Mouse (Mus musculus) heart, embryonic 11.5 days (tissue): ENCODE measurements at regions not wholly inside any gene's neighbourhood (a gene's known extent, or its start where the extent isn't known, plus 50 kb on each side); places are given as distances from the start of the nearest gene placed in this dataset.
A peak's percentile ranks its signal among the peaks of the same experiment; 100 is the strongest.

Source experiments
- ATAC-seq: fragments of 200-750 bp; cut with Nextera tagmentation; replicated peaks from 2 replicates; pipeline ENCODE4 v1.8.0; 2017; ENCODE audit warnings: moderate library complexity; ENCODE audit not compliant: insufficient number of reproducible peaks, low FRiP score, low TSS enrichment
- H3K27ac ChIP-seq: fragments of 300-500 bp; sonication (generic); 2 replicates; pipeline ENCODE4 v1.5.1; 2014; ENCODE audit warnings: mild to moderate bottlenecking, low read depth, low read length
- H3K27me3 ChIP-seq: fragments of 300-500 bp; sonication (generic); 2 replicates; pipeline ENCODE4 v1.6.1; 2014; ENCODE audit warnings: mild to moderate bottlenecking, low read length, mixed read lengths; ENCODE audit not compliant: control insufficient read depth, insufficient read depth
- H3K36me3 ChIP-seq: fragments of 300-500 bp; sonication (generic); 2 replicates; pipeline ENCODE4 v1.6.1; 2014; ENCODE audit warnings: mild to moderate bottlenecking, low read length, moderate library complexity, mixed read lengths; ENCODE audit not compliant: control insufficient read depth, insufficient read depth
- H3K4me1 ChIP-seq: fragments of 300-500 bp; sonication (generic); 2 replicates; pipeline ENCODE4 v1.6.1; 2014; ENCODE audit warnings: low read length; ENCODE audit not compliant: control insufficient read depth, insufficient read depth
- H3K4me2 ChIP-seq: fragments of 300-500 bp; sonication (generic); 2 replicates; pipeline ENCODE4 v1.6.1; 2014; ENCODE audit warnings: mild to moderate bottlenecking, moderate library complexity
- H3K4me3 ChIP-seq: fragments of 300-500 bp; sonication (generic); 2 replicates; pipeline ENCODE4 v1.5.1; 2014; ENCODE audit warnings: low read depth, low read length
- H3K9ac ChIP-seq: fragments of 300-500 bp; sonication (generic); 2 replicates; pipeline ENCODE4 v1.6.1; 2014; ENCODE audit warnings: mild to moderate bottlenecking, low read depth, low read length, moderate library complexity
- H3K9me3 ChIP-seq: fragments of 300-500 bp; sonication (generic); replicated peaks from 2 replicates; pipeline ENCODE4 v1.6.1; 2016; ENCODE audit warnings: low read length; ENCODE audit not compliant: control insufficient read depth
- WGBS: fragments of 180-500 bp; shearing (Covaris S2); extraction: QIAGEN DNeasy Blood & Tissue Kit; methylation state at CpG from one replicate; pipeline ENCODE4 v1.1.7; 2014; ENCODE audit not compliant: insufficient replicate concordance; 5-methylcytosine and 5-hydroxymethylcytosine counted together

DNA sequence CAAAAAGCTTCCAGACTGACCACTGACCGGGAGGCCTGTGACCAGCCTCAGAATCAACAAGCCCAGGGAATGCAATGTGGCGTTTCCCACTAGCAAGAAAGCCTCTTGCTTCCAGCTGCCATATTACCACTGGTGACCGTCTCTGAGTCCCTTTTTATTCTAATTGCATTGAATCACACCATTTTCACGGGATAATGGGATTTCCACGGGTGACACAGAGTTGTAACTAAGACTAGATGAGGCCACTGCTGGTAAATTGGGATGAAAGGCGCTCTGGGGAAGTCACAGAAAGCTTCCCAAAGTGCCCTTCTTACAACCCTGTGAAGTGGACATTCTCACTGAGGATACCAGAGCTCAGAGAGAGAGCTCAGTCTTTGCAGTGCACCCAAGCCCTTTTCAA, 107.4 kb downstream of the Mrm1 start:
- H3K36me3 ChIP-seq = no peaks in the 10 kb centered on the region
- H3K4me2 ChIP-seq = no peak overlapping the region
- H3K9ac ChIP-seq = no peak overlapping the region
- no peak overlapping the region for H3K27ac ChIP-seq
- no peaks in the 10 kb centered on the region for H3K9me3 ChIP-seq
- peaks cover 10% of the 10 kb centered on the region for H3K27me3 ChIP-seq
- no peaks in the 10 kb centered on the region for H3K4me1 ChIP-seq
- H3K4me3 ChIP-seq = no peak overlapping the region
- ATAC-seq = no peak
- WGBS = 48% methylated on average over 6 of the region's 6 CpGs

DNA sequence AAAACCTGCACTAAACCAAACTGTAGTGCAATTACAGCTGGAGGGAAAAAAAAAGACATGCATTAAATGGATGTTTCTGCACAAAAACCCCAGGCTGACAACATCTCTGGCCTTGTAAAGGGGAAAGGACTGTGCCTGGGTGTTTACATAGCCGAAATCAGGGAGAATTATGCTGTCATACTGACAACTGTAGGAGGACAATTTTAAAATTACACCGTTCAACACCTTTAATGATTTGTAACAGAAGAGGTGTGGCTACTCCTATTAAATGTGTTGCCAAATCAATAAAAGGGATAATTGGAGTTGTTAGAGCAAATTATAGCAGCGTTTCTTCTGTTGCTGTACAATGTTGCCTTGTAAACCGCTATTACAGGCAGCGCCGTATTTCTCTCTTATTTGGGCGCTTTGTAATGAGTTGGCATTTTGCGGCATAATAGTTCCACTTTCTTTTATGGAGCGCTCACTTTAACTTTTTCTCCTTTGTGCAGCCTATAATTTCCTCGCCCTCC, 111.0 kb downstream of the Mrm1 start:
- H3K4me3 ChIP-seq = no peak overlapping the region
- no peaks in the 10 kb centered on the region for H3K36me3 ChIP-seq
- H3K4me1 ChIP-seq = no peaks in the 10 kb centered on the region
- 78% methylated on average over 10 of the region's 10 CpGs for WGBS
- no peak for ATAC-seq
- H3K9me3 ChIP-seq = no peaks in the 10 kb centered on the region
- no peak overlapping the region for H3K27ac ChIP-seq
- H3K9ac ChIP-seq = no peak overlapping the region
- H3K27me3 ChIP-seq = peaks cover 12% of the 10 kb centered on the region
- no peak overlapping the region for H3K4me2 ChIP-seq

DNA sequence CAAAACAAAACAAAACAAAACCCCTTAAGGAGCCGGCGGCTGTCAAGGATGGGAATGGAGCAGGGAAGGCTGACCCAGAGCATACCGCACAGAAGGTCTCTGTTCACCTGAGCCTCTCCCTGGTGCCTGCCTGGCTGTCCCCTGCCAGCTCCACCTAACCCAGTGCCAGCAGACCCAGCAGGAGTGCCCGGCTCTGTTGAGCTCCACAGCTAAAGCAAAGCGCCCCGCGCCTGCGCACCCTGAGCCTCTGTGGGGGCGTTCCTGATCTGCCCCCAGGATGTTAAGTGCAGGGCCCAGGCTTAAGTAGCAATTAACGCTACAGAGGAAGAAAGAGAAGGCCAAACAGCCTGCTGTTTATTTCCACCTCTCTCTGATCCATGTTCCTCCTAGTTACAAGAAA, 111.5 kb downstream of the Mrm1 start:
- Histone ChIP-seq H3K4me2 (no peak overlapping the region), H3K27me3 (peaks cover 12% of the 10 kb centered on the region)
- WGBS = 16% methylated on average over 10 of the region's 10 CpGs

DNA sequence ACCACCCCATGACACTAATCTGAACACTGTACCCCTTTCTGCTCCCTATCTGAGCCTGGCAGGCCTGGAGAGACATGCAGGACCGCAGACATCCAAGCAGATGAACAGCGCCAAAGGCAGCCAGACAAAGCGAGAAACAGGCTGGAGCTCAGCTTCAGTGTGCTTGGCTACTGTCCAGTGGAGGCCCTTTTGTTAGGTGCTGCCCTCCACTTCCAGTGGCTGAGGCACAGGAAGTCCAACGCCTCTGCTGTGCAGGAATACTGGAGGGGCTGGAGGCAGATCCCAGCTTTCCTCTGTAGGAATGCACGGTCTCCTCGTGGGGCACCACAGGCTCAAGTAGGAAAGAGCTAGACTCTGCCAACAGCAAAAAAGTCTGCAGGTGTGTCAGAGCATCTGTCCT, 112.6 kb downstream of the Mrm1 start:
- peaks cover 4% of the 10 kb centered on the region; the same call in 1 of the 2 replicates for H3K27me3 ChIP-seq
- whole genome bisulfite sequencing = 40% methylated on average over 6 of the region's 6 CpGs

More for the DNA sequence above, 111.5 kb downstream of the Mrm1 start:
- no peak for ATAC-seq
- Histone ChIP-seq H3K9ac (no peak overlapping the region), H3K36me3 (no peaks in the 10 kb centered on the region), H3K4me3 (no peak overlapping the region), H3K4me1 (no peaks in the 10 kb centered on the region), H3K9me3 (no peaks in the 10 kb centered on the region), H3K27ac (no peak overlapping the region)

DNA sequence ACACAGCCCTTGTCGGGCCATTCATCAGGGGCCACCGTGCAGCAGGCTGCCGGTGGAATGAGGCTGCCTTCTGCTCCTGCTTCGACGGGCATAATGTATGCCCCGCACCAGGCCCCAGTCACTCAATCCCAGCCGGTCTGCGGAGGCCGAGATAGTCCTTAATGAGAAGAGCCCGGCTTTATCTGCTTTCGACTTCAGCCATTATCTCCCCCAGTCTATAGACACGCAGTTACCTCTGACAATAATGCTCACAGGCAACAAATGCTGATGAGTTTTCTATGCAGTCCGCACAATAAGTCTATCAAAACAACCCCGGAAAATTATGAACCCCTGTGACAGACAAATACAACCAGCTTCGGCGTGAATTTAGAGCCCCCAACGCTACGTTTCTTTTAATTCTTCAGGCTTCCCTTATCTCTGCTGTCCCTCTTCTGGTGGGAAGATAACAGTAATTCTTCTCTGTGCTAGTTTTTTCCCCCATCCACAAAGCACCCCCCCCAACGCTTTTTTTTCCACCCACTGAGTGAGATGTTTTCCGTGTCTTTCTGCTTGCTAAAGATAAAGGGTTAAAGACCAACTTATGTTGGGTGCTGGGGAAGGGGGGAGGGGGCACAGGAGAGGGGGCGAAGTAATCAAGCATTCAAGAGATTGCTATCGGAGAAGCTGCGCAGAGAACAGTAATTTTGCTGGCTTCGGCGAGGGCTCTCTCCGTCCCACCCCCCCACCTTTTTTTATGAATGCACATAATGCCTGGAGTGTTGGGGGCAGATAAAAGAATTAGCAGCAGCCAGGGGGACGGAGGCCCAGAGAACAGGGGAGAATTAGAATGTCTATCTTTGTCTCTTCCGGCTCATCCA, 117.8 kb downstream of the Mrm1 start:
- Histone ChIP-seq H3K27me3 (peaks cover 13% of the 10 kb centered on the region; the same call in 1 of the 2 replicates), H3K36me3 (no peaks in the 10 kb centered on the region), H3K27ac (no peak overlapping the region), H3K9ac (peak overlapping the region; percentile 44; the same call in 1 of the 2 replicates), H3K4me3 (no peak overlapping the region), H3K4me1 (peaks cover 10% of the 10 kb centered on the region; the same call in 1 of the 2 replicates), H3K4me2 (peak overlapping the region; percentile 60), H3K9me3 (no peaks in the 10 kb centered on the region)
- whole genome bisulfite sequencing = 2% methylated on average over 28 of the region's 28 CpGs
- ATAC-seq = no peak

More for the DNA sequence above, 112.6 kb downstream of the Mrm1 start:
- H3K27ac ChIP-seq = no peak overlapping the region
- no peak overlapping the region for H3K4me3 ChIP-seq
- H3K4me2 ChIP-seq = no peak overlapping the region
- H3K9me3 ChIP-seq = no peaks in the 10 kb centered on the region
- peaks cover 4% of the 10 kb centered on the region; the same call in 1 of the 2 replicates for H3K4me1 ChIP-seq
- no peak for ATAC-seq
- H3K9ac ChIP-seq = no peak overlapping the region
- H3K36me3 ChIP-seq = no peaks in the 10 kb centered on the region

DNA sequence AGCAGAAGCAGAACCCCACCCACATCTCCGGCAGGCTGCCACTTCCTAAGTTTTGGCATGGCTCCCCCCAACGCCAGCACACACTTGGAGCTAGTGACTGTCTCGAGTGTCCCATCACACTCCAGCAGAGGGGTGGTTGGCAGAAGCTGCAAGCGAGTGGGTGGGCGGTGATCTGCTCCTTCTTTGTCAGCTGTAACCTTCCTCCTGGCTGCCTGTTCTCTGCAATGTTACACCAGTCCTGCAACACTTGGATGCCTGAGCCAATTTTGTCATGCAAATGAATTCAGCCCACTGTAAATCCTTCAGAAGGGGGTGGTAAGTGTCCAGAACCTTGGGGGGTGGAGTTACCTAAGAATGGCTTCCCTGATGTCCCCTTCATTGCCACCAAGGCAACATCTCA, 121.8 kb downstream of the Mrm1 start:
- no peak overlapping the region for H3K4me2 ChIP-seq
- H3K27me3 ChIP-seq = peaks cover 25% of the 10 kb centered on the region
- 39% methylated on average over 5 of the region's 5 CpGs for WGBS
- H3K4me1 ChIP-seq = peaks cover 15% of the 10 kb centered on the region
- no peak for ATAC-seq
- no peak overlapping the region for H3K4me3 ChIP-seq
- H3K27ac ChIP-seq = no peak overlapping the region
- no peak overlapping the region for H3K9ac ChIP-seq
- no peaks in the 10 kb centered on the region for H3K36me3 ChIP-seq
- H3K9me3 ChIP-seq = no peaks in the 10 kb centered on the region

DNA sequence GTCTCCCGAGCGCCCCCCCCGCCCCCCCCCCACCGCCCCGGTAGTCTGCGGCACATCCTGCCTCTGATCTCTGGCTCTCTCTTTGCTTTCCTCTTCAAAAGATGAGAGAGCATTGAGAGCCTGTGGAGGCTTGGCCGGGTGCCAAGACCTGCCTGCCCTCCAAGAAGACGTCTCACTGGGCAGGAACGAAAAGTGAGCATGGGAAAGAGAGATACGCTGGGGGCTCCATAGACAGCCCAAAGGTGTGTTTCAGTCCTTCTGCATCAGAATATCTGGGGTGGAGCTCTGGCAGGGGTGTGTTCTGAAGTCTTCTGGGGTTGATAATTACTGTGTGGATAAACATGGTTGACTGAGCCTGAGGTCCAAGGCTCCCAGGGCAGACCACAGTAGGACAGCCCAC, 126.7 kb downstream of the Mrm1 start:
- no peaks in the 10 kb centered on the region for H3K36me3 ChIP-seq
- H3K27me3 ChIP-seq = peaks cover 12% of the 10 kb centered on the region
- peaks cover 8% of the 10 kb centered on the region for H3K4me1 ChIP-seq
- H3K9me3 ChIP-seq = no peaks in the 10 kb centered on the region
- no peak overlapping the region; the same call in 1 of the 2 replicates for H3K4me2 ChIP-seq
- H3K4me3 ChIP-seq = no peak overlapping the region
- 11% methylated on average over 10 of the region's 10 CpGs for WGBS
- no peak for ATAC-seq
- no peak overlapping the region for H3K27ac ChIP-seq
- H3K9ac ChIP-seq = no peak overlapping the region

DNA sequence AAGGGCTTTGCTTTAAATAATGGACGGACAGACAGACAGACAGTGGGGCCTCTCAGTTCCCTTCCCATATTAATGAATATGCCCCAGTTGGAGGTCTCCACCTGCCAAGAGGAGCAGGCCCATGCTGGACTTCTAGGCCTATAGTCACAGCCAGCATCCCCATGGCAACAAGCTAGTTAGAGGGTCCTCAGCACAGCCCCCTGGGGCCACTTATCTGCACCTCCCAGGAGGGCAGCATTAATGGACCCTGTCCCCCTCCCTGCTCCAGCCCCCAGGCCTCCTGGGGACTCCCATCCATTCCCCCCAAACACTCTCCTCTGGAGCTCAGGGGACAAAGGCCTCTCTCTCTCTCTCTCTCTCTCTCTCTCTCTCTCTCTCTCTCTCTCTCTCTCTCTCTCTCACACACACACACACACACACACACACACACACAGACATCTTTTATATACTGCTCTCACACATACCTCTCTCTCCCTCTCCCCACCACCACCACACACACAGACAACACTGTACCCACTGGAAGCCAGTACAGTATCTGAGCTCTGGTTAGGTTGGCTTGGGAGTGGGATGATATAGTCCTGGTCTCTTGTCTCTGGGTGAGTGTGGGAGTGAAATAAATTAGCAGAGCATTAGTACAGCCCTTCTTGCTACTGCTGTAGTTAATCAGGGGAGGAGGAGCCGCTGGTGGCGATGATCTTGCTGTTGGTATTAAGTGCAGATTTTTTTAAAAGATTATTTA, 127.7 kb downstream of the Mrm1 start:
- no peak for ATAC-seq

More for the DNA sequence above, 127.7 kb downstream of the Mrm1 start:
- Histone ChIP-seq H3K4me1 (peaks cover 8% of the 10 kb centered on the region), H3K9ac (no peak overlapping the region), H3K4me2 (no peak overlapping the region), H3K36me3 (no peaks in the 10 kb centered on the region), H3K27me3 (peaks cover 12% of the 10 kb centered on the region), H3K27ac (no peak overlapping the region), H3K9me3 (no peaks in the 10 kb centered on the region), H3K4me3 (no peak overlapping the region)
- 75% methylated on average over 3 of the region's 3 CpGs for WGBS
